Mouse (Mus musculus) liver, postnatal 0 days (tissue): ENCODE measurements at regions not wholly inside any gene's neighbourhood (a gene's known extent, or its start where the extent isn't known, plus 50 kb on each side); places are given as distances from the start of the nearest gene placed in this dataset.

Source experiments
- ATAC-seq: fragments of 200-750 bp; cut with Nextera tagmentation; 2 replicates; pipeline ENCODE4 v1.8.0; 2017; ENCODE audit warnings: mild to moderate bottlenecking, moderate library complexity
- DNase-seq: peaks from one replicate; pipeline ENCODE4 v3.0.0-alpha.2; 2016
- H3K27ac ChIP-seq: fragments of 300-500 bp; sonication (generic); 2 replicates; pipeline ENCODE4 v1.5.1; 2014; ENCODE audit warnings: antibody characterized with exemption, moderate library complexity, mild to moderate bottlenecking, low read depth
- H3K27me3 ChIP-seq: fragments of 300-500 bp; sonication (generic); 2 replicates; pipeline ENCODE4 v1.6.1; 2014; ENCODE audit warnings: low read length, control low read depth, mixed read lengths; ENCODE audit not compliant: insufficient read depth
- H3K36me3 ChIP-seq: fragments of 300-500 bp; sonication (generic); replicated peaks from 2 replicates; pipeline ENCODE4 v1.6.1; 2014; ENCODE audit warnings: mild to moderate bottlenecking, control low read depth, low read length, moderate library complexity, mixed read lengths; ENCODE audit not compliant: insufficient read depth
- H3K4me1 ChIP-seq: fragments of 300-500 bp; sonication (generic); 2 replicates; pipeline ENCODE4 v1.6.1; 2014; ENCODE audit warnings: antibody characterized with exemption, mild to moderate bottlenecking, control low read depth; ENCODE audit not compliant: insufficient read depth
- H3K4me2 ChIP-seq: fragments of 300-500 bp; sonication (generic); 2 replicates; pipeline ENCODE4 v1.6.1; 2014; ENCODE audit warnings: low read depth, mild to moderate bottlenecking, low read length, moderate library complexity, mixed read lengths
- H3K4me3 ChIP-seq: fragments of 300-500 bp; sonication (generic); 2 replicates; pipeline ENCODE4 v1.5.1; 2014; ENCODE audit warnings: low read depth, low read length
- H3K9ac ChIP-seq: fragments of 300-500 bp; sonication (generic); replicated peaks from 2 replicates; pipeline ENCODE4 v1.6.1; 2014; ENCODE audit warnings: mild to moderate bottlenecking, moderate library complexity
- H3K9me3 ChIP-seq: fragments of 300-500 bp; sonication (generic); 2 replicates; pipeline ENCODE4 v1.6.1; 2016; ENCODE audit warnings: mild to moderate bottlenecking, control low read depth, low read length, mixed read lengths
- CTCF ChIP-seq: sonication (generic); IDR thresholded peaks from 2 replicates; pipeline ENCODE4 v1.5.1; 2016; ENCODE audit warnings: antibody characterized with exemption, low read depth
- EP300 ChIP-seq: IDR thresholded peaks from 2 replicates; pipeline ENCODE4 v1.6.1; 2016; ENCODE audit warnings: antibody characterized with exemption, low read depth, mild to moderate bottlenecking
- WGBS: fragments of 180-500 bp; shearing (Covaris S2); extraction: QIAGEN DNeasy Blood & Tissue Kit; methylation state at CpG from one replicate; pipeline ENCODE4 v1.1.7; 2014; ENCODE audit not compliant: insufficient replicate concordance; 5-methylcytosine and 5-hydroxymethylcytosine counted together

- 76% methylated on average over 8 of the region's 8 CpGs for WGBS
- no peaks in the 10 kb centered on the region for H3K36me3 ChIP-seq
- H3K27me3 ChIP-seq = no peaks in the 10 kb centered on the region
- ATAC-seq = no peak
- no peaks in the 10 kb centered on the region for H3K9me3 ChIP-seq
- no peak overlapping the region for H3K4me3 ChIP-seq
- DNase-seq = no peak
- no peak overlapping the region for H3K27ac ChIP-seq
- no peak overlapping the region for H3K9ac ChIP-seq
- H3K4me2 ChIP-seq = no peak overlapping the region
- no peaks in the 10 kb centered on the region for H3K4me1 ChIP-seq
- TF ChIP-seq EP300 (no peak), CTCF (no peak)
Measured at GRCm38 (mm10) chr7:35989456-35989855, 186.7 kb upstream of the Zfp507 start.

- H3K4me2 ChIP-seq = no peak overlapping the region
- 80% methylated on average over 13 of the region's 13 CpGs for WGBS
- H3K27ac ChIP-seq = no peak overlapping the region
- H3K27me3 ChIP-seq = no peaks in the 10 kb centered on the region
- no peak for DNase-seq
- no peak for ATAC-seq
- H3K36me3 ChIP-seq = no peaks in the 10 kb centered on the region
- TF ChIP-seq CTCF (no peak), EP300 (no peak)
- H3K4me1 ChIP-seq = no peaks in the 10 kb centered on the region
- H3K4me3 ChIP-seq = no peak overlapping the region
- no peaks in the 10 kb centered on the region for H3K9me3 ChIP-seq
- H3K9ac ChIP-seq = no peak overlapping the region
Measured at GRCm38 (mm10) chr7:35988449-35989109, 185.8 kb upstream of the Zfp507 start.

- H3K9ac ChIP-seq = no peak overlapping the region
- H3K4me3 ChIP-seq = no peak overlapping the region
- ATAC-seq = no peak
- no peak overlapping the region for H3K4me2 ChIP-seq
- H3K36me3 ChIP-seq = no peaks in the 10 kb centered on the region
- no peak overlapping the region for H3K27ac ChIP-seq
- no peaks in the 10 kb centered on the region for H3K27me3 ChIP-seq
- no peaks in the 10 kb centered on the region for H3K4me1 ChIP-seq
- 66% methylated on average over 9 of the region's 9 CpGs for WGBS
- no peak for DNase-seq
- no peaks in the 10 kb centered on the region for H3K9me3 ChIP-seq
- TF ChIP-seq CTCF (no peak), EP300 (no peak)
Measured at GRCm38 (mm10) chr7:35977986-35978385, 175.2 kb upstream of the Zfp507 start.

- no peak overlapping the region for H3K4me3 ChIP-seq
- no peaks in the 10 kb centered on the region for H3K36me3 ChIP-seq
- H3K27me3 ChIP-seq = no peaks in the 10 kb centered on the region
- no peak overlapping the region for H3K27ac ChIP-seq
- DNase-seq = no peak
- TF ChIP-seq CTCF (peak; percentile 45), EP300 (no peak)
- H3K9ac ChIP-seq = no peak overlapping the region
- 40% methylated on average over 5 of the region's 5 CpGs for WGBS
- no peak for ATAC-seq
- H3K4me2 ChIP-seq = no peak overlapping the region
- no peaks in the 10 kb centered on the region for H3K4me1 ChIP-seq
- peaks cover 3% of the 10 kb centered on the region; the same call in 1 of the 2 replicates for H3K9me3 ChIP-seq
Measured at GRCm38 (mm10) chr7:35958731-35959130, 155.9 kb upstream of the Zfp507 start.

GRCm38 (mm10) chr7:35958052-35958451, 155.2 kb upstream of the Zfp507 start:
- Histone ChIP-seq H3K9ac (no peak overlapping the region), H3K36me3 (no peaks in the 10 kb centered on the region), H3K9me3 (peaks cover 3% of the 10 kb centered on the region; the same call in 1 of the 2 replicates), H3K4me3 (no peak overlapping the region), H3K4me1 (no peaks in the 10 kb centered on the region), H3K27me3 (no peaks in the 10 kb centered on the region), H3K27ac (no peak overlapping the region), H3K4me2 (no peak overlapping the region)
- WGBS = 21% methylated on average over 2 of the region's 2 CpGs
- DNase-seq = no peak
- TF ChIP-seq CTCF (no peak), EP300 (no peak)
- ATAC-seq = no peak

GRCm38 (mm10) chr7:35948794-35949193, 146.0 kb upstream of the Zfp507 start:
- ATAC-seq = no peak
- 40% methylated on average over 6 of the region's 6 CpGs for WGBS
- no peaks in the 10 kb centered on the region for H3K27me3 ChIP-seq
- no peak overlapping the region for H3K4me2 ChIP-seq
- H3K36me3 ChIP-seq = no peaks in the 10 kb centered on the region
- H3K9ac ChIP-seq = no peak overlapping the region
- no peaks in the 10 kb centered on the region for H3K4me1 ChIP-seq
- no peaks in the 10 kb centered on the region for H3K9me3 ChIP-seq
- no peak for TF ChIP-seq EP300
- TF ChIP-seq CTCF = no peak
- DNase-seq = no peak
- H3K27ac ChIP-seq = no peak overlapping the region
- no peak overlapping the region for H3K4me3 ChIP-seq
